Mouse (Mus musculus): ENCODE results near the gene Thumpd2. TPM values are rescaled to one million over a fixed set of nuclear protein-coding genes. Genes with fewer than 3 reads are reported as not detected.
A peak's percentile ranks its signal among the peaks of the same experiment; 100 is the strongest.

Gene Thumpd2
- polyA plus RNA-seq, 1 experiment from 2014 or later = 6.9 TPM

DNA sequence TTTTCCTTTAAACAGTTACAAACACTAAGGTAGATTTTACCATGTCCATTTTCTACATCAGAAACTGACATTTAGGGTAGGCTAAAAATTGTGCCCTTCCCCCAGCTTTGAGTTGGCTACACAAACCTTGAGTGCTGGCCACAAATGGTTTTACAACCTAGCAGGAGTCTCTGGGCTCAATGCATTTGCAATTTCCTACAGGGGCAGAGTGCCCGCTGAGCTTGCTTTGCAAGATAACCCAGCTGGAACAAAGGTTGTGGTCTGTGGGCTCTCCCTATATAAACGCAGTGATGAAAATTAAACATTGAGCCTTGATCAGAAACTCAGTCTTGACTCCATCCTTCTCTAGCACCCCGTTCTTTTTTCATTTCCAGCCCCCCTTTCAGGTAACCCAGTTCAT, 8.8 kb downstream of the Thumpd2 start:
- H3K9ac ChIP-seq (ENCODE audit: low read length) = no peak overlapping the region
- 47% methylated on average over 3 of the region's 3 CpGs for WGBS
- TF ChIP-seq CTCF (IDR thresholded peaks at IDR 0.05; ENCODE audit: low read depth) = no peak
- TF ChIP-seq EP300 (optimal IDR thresholded peaks at IDR 0.05) = no peak

GRCm38 (mm10) chr17:81055522-81055921, 9.4 kb downstream of the Thumpd2 start:
- TF ChIP-seq EP300 (optimal IDR thresholded peaks at IDR 0.05) = no peak
- TF ChIP-seq CTCF (IDR thresholded peaks at IDR 0.05; ENCODE audit: low read depth) = no peak
- Histone ChIP-seq H3K27me3 (ENCODE audit: control insufficient read depth, insufficient read depth, low read length) (no peaks in the 10 kb centered on the region), H3K4me2 (replicated peaks; ENCODE audit: low read depth) (no peak overlapping the region), H3K9ac (ENCODE audit: low read length) (no peak overlapping the region), H3K9me3 (ENCODE audit: control insufficient read depth, low read length) (no peaks in the 10 kb centered on the region), H3K4me3 (ENCODE audit: low read depth, low read length) (no peak overlapping the region), H3K4me1 (replicated peaks; ENCODE audit: control insufficient read depth, insufficient read depth) (peaks cover 2% of the 10 kb centered on the region; the same call in 1 of the 2 replicates), H3K36me3 (ENCODE audit: control insufficient read depth, insufficient read depth, low read length) (peaks cover 7% of the 10 kb centered on the region), H3K27ac (replicated peaks) (no peak overlapping the region)
- WGBS = 72% methylated on average over 5 of the region's 5 CpGs
- peak; percentile 81; the same call in 1 of the 2 replicates for ATAC-seq (ENCODE audit: low FRiP score, low TSS enrichment)
- no peak for DNase-seq (ENCODE audit: low spot score)

More for the DNA sequence above, 8.8 kb downstream of the Thumpd2 start:
- H3K27me3 ChIP-seq (ENCODE audit: control insufficient read depth, insufficient read depth, low read length) = no peaks in the 10 kb centered on the region
- no peaks in the 10 kb centered on the region for H3K9me3 ChIP-seq (ENCODE audit: control insufficient read depth, low read length)
- no peak overlapping the region for H3K27ac ChIP-seq (replicated peaks)
- ATAC-seq (ENCODE audit: low FRiP score, low TSS enrichment) = no peak
- H3K4me3 ChIP-seq (ENCODE audit: low read depth, low read length) = no peak overlapping the region
- peaks cover 2% of the 10 kb centered on the region; the same call in 1 of the 2 replicates for H3K4me1 ChIP-seq (replicated peaks; ENCODE audit: control insufficient read depth, insufficient read depth)
- H3K36me3 ChIP-seq (ENCODE audit: control insufficient read depth, insufficient read depth, low read length) = peaks cover 7% of the 10 kb centered on the region
- no peak for DNase-seq (ENCODE audit: low spot score)
- no peak overlapping the region for H3K4me2 ChIP-seq (replicated peaks; ENCODE audit: low read depth)

DNA sequence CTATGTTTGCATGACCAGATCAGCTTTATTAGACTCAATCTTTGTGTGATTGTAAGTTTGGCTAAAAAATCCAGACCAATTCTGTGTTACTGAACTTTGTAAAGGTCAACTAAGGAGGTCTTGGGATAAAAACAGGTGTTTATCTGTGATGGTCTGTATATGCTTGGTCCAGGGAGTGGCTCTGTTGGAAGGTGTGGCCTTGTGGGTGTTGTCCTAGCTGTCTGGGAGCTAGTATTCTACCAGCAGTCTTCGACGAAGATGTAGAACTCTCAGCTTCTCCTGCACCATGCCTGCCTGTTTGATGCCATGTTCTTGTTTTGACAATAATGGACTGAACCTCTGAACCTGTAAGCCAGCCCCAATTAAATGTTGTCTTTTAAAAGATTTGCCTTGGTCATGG, 11.6 kb downstream of the Thumpd2 start:
- H3K27ac ChIP-seq (replicated peaks) = no peak overlapping the region
- ATAC-seq (ENCODE audit: low FRiP score, low TSS enrichment) = no peak
- 84% methylated on average over 2 of the region's 2 CpGs for WGBS
- DNase-seq (ENCODE audit: low spot score) = no peak
- no peak overlapping the region for H3K4me3 ChIP-seq (ENCODE audit: low read depth, low read length)
- no peak overlapping the region for H3K9ac ChIP-seq (ENCODE audit: low read length)
- TF ChIP-seq EP300 (optimal IDR thresholded peaks at IDR 0.05) (no peak), CTCF (IDR thresholded peaks at IDR 0.05; ENCODE audit: low read depth) (no peak)
- H3K36me3 ChIP-seq (ENCODE audit: control insufficient read depth, insufficient read depth, low read length) = peaks cover 9% of the 10 kb centered on the region
- H3K9me3 ChIP-seq (ENCODE audit: control insufficient read depth, low read length) = no peaks in the 10 kb centered on the region
- no peak overlapping the region for H3K4me2 ChIP-seq (replicated peaks; ENCODE audit: low read depth)
- peaks cover 2% of the 10 kb centered on the region; the same call in 1 of the 2 replicates for H3K4me1 ChIP-seq (replicated peaks; ENCODE audit: control insufficient read depth, insufficient read depth)
- H3K27me3 ChIP-seq (ENCODE audit: control insufficient read depth, insufficient read depth, low read length) = no peaks in the 10 kb centered on the region

DNA sequence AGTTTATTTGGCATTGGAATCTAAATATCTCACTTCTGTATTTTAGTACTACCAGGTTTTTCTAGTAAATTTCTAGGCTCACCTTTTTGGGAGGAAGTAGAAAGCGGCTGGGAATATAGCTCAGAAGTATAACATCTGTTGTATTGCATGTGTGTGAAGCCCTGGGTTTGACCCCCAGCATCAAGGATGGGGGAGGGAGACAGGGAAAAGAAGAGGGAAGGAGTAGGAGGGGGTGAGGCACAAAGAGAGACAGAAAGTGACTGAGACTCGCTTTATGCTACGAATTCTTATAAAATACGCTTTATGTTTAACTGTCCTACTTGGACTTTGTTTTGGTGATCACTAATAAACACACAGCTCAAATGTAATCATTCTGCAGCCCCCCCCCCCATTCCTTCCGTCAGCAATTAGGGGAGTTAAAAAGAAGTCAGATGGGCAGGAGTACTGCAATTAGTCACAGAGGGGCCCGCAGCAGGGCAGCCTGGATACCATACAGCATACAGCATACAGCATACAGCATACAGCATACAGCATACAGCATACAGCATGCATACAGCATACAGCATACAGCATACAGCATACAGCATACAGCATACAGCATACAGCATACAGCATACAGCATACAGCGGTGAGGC, 16.8 kb downstream of the Thumpd2 start:
- Histone ChIP-seq H3K4me3 (ENCODE audit: low read depth, low read length) (no peak overlapping the region), H3K9me3 (ENCODE audit: control insufficient read depth, low read length) (no peaks in the 10 kb centered on the region), H3K4me1 (replicated peaks; ENCODE audit: control insufficient read depth, insufficient read depth) (no peaks in the 10 kb centered on the region), H3K36me3 (ENCODE audit: control insufficient read depth, insufficient read depth, low read length) (peaks cover 6% of the 10 kb centered on the region; the same call in 1 of the 2 replicates), H3K27me3 (ENCODE audit: control insufficient read depth, insufficient read depth, low read length) (no peaks in the 10 kb centered on the region), H3K4me2 (replicated peaks; ENCODE audit: low read depth) (no peak overlapping the region), H3K9ac (ENCODE audit: low read length) (no peak overlapping the region), H3K27ac (replicated peaks) (no peak overlapping the region)
- TF ChIP-seq EP300 (optimal IDR thresholded peaks at IDR 0.05) (no peak), CTCF (IDR thresholded peaks at IDR 0.05; ENCODE audit: low read depth) (no peak)
- ATAC-seq (ENCODE audit: low FRiP score, low TSS enrichment) (no peak), DNase-seq (ENCODE audit: low spot score) (no peak)
- WGBS = 52% methylated on average over 7 of the region's 7 CpGs

DNA sequence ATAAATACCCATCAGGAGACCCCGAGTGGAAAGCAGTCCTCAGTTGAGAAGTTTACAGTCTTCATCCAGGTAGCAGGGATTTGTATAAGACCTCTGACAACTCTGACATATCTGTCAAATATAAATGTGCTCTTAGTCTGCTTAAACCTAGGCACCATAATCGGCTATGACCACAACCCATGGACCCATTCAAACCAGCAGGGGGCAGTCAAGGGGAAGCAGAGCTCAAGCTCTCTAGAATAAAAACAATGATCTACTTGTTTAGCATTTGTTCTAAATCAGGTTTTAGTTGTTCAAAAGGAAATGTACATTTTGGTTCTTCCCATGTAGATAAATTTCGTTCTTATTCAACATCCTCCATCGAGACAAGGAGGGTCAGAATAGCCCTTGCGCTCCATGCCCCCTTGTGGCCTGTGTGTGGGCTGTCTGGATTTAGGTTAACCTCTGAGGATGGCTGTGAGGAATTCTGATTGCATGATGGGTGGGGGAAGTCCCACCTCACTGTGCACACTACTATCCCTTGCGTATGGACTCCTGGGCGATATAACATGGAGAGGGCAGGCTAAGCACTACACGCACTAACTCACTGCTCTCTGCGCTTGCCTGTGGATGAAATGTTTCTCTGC, 19.2 kb downstream of the Thumpd2 start:
- no peak overlapping the region for H3K27ac ChIP-seq (replicated peaks)
- no peaks in the 10 kb centered on the region for H3K9me3 ChIP-seq (ENCODE audit: control insufficient read depth, low read length)
- 84% methylated on average over 9 of the region's 9 CpGs for WGBS
- H3K4me2 ChIP-seq (replicated peaks; ENCODE audit: low read depth) = no peak overlapping the region
- H3K4me3 ChIP-seq (ENCODE audit: low read depth, low read length) = no peak overlapping the region
- 0 out of 2 replicates have a peak, but pooled peaks cover 7% of the 10 kb centered on the region for H3K36me3 ChIP-seq (ENCODE audit: control insufficient read depth, insufficient read depth, low read length)
- H3K9ac ChIP-seq (ENCODE audit: low read length) = no peak overlapping the region
- TF ChIP-seq EP300 (optimal IDR thresholded peaks at IDR 0.05) = no peak
- TF ChIP-seq CTCF (IDR thresholded peaks at IDR 0.05; ENCODE audit: low read depth) = peak; percentile 69
- ATAC-seq (ENCODE audit: low FRiP score, low TSS enrichment) (0 out of 2 replicates have a peak, but pooled peaks have one; percentile 12), DNase-seq (ENCODE audit: low spot score) (peak; percentile 45)
- no peaks in the 10 kb centered on the region for H3K4me1 ChIP-seq (replicated peaks; ENCODE audit: control insufficient read depth, insufficient read depth)
- no peaks in the 10 kb centered on the region for H3K27me3 ChIP-seq (ENCODE audit: control insufficient read depth, insufficient read depth, low read length)

DNA sequence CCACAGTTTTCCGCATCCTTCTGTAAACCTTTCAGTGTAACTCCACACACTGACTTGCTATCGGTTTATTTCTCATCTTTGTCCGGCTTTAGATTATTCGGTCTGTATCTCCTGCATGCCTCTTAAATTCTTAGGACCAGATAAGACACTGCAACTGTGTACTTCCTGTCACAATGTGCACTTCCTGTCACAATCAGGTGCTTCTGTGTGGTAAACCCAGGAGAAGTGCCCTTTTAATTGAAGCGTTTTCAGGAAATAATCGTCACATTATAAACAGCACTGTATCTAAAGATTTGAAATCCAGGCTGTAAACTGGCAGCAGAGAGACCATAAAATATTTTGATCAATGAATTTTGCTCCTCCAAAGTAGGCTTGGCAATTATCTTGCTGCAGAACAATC, 19.8 kb downstream of the Thumpd2 start:
- Histone ChIP-seq H3K9ac (ENCODE audit: low read length) (no peak overlapping the region), H3K27ac (replicated peaks) (no peak overlapping the region), H3K4me1 (replicated peaks; ENCODE audit: control insufficient read depth, insufficient read depth) (no peaks in the 10 kb centered on the region), H3K27me3 (ENCODE audit: control insufficient read depth, insufficient read depth, low read length) (no peaks in the 10 kb centered on the region), H3K4me2 (replicated peaks; ENCODE audit: low read depth) (no peak overlapping the region), H3K4me3 (ENCODE audit: low read depth, low read length) (no peak overlapping the region), H3K9me3 (ENCODE audit: control insufficient read depth, low read length) (no peaks in the 10 kb centered on the region), H3K36me3 (ENCODE audit: control insufficient read depth, insufficient read depth, low read length) (0 out of 2 replicates have a peak, but pooled peaks cover 4% of the 10 kb centered on the region)
- TF ChIP-seq CTCF (IDR thresholded peaks at IDR 0.05; ENCODE audit: low read depth) (no peak), EP300 (optimal IDR thresholded peaks at IDR 0.05) (no peak)
- ATAC-seq (ENCODE audit: low FRiP score, low TSS enrichment) = no peak
- 93% methylated on average over 6 of the region's 6 CpGs for WGBS
- no peak for DNase-seq (ENCODE audit: low spot score)
